Mouse (Mus musculus) limb, embryonic 14.5 days (tissue): ENCODE measurements at regions not wholly inside any gene's neighbourhood (a gene's known extent, or its start where the extent isn't known, plus 50 kb on each side); places are given as distances from the start of the nearest gene placed in this dataset.

Experiments used
- ATAC-seq: fragments of 200-750 bp; cut with Nextera tagmentation; 2 replicates; pipeline ENCODE4 v1.8.0; 2017; ENCODE audit warnings: low read depth, moderate number of reproducible peaks, moderate TSS enrichment; ENCODE audit not compliant: low FRiP score
- DNase-seq: peaks from one replicate; pipeline ENCODE4 v3.0.0-alpha.2; 2015; ENCODE audit warnings: low spot score
- H3K27ac ChIP-seq: fragments of 300-500 bp; sonication (generic); replicated peaks from 2 replicates; pipeline ENCODE4 v1.5.1; 2014; ENCODE audit warnings: low read depth, mild to moderate bottlenecking, low read length, moderate library complexity, mixed read lengths
- H3K27me3 ChIP-seq: fragments of 300-500 bp; sonication (generic); 2 replicates; pipeline ENCODE4 v1.6.1; 2014; ENCODE audit warnings: low read length, mixed read lengths; ENCODE audit not compliant: control insufficient read depth, insufficient read depth
- H3K36me3 ChIP-seq: fragments of 300-500 bp; sonication (generic); 2 replicates; pipeline ENCODE4 v1.6.1; 2014; ENCODE audit warnings: mild to moderate bottlenecking, low read length, moderate library complexity, mixed read lengths; ENCODE audit not compliant: control insufficient read depth, insufficient read depth
- H3K4me1 ChIP-seq: fragments of 300-500 bp; sonication (generic); 2 replicates; pipeline ENCODE4 v1.6.1; 2014; ENCODE audit warnings: antibody characterized with exemption, low read length, mixed read lengths; ENCODE audit not compliant: control insufficient read depth, insufficient read depth
- H3K4me2 ChIP-seq: fragments of 300-500 bp; sonication (generic); replicated peaks from 2 replicates; pipeline ENCODE4 v1.6.1; 2014; ENCODE audit warnings: low read depth, mild to moderate bottlenecking, low read length, moderate library complexity; ENCODE audit not compliant: severe bottlenecking
- H3K4me3 ChIP-seq: fragments of 300-500 bp; sonication (generic); replicated peaks from 2 replicates; pipeline ENCODE4 v1.5.1; 2014; ENCODE audit warnings: low read length
- H3K9ac ChIP-seq: fragments of 300-500 bp; sonication (generic); 2 replicates; pipeline ENCODE4 v1.6.1; 2014; ENCODE audit warnings: mild to moderate bottlenecking, low read depth, low read length, moderate library complexity; ENCODE audit not compliant: severe bottlenecking
- H3K9me3 ChIP-seq: fragments of 300-500 bp; sonication (generic); 2 replicates; pipeline ENCODE4 v1.6.1; 2016; ENCODE audit warnings: low read length; ENCODE audit not compliant: control insufficient read depth
- POLR2A ChIP-seq: fragments of 200-500 bp; IDR thresholded peaks from 2 replicates; pipeline ENCODE4 v1.8.0; 2012; ENCODE audit warnings: inconsistent platforms, mild to moderate bottlenecking, moderate library complexity, borderline replicate concordance; ENCODE audit not compliant: insufficient read depth, insufficient read length; ENCODE audit errors: extremely low read depth
- WGBS: fragments of 180-500 bp; shearing (Covaris S2); extraction: QIAGEN DNeasy Blood & Tissue Kit; methylation state at CpG from one replicate; pipeline ENCODE4 v1.1.7; 2014; 5-methylcytosine and 5-hydroxymethylcytosine counted together

GRCm38 (mm10) chr9:116377706-116378105, 202.5 kb upstream of the Tgfbr2 start:
- H3K4me2 ChIP-seq = no peak overlapping the region
- ATAC-seq (no peak), DNase-seq (no peak)
- 95% methylated on average over 1 of the region's 1 CpGs for WGBS
- H3K9ac ChIP-seq = no peak overlapping the region
- no peak overlapping the region for H3K4me3 ChIP-seq
- H3K36me3 ChIP-seq = no peaks in the 10 kb centered on the region
- H3K4me1 ChIP-seq = peaks cover 19% of the 10 kb centered on the region
- TF ChIP-seq POLR2A = no peak
- no peak overlapping the region for H3K27ac ChIP-seq
- H3K9me3 ChIP-seq = no peaks in the 10 kb centered on the region
- H3K27me3 ChIP-seq = no peaks in the 10 kb centered on the region

- peak; percentile 90 for ATAC-seq
- Histone ChIP-seq H3K36me3 (no peaks in the 10 kb centered on the region), H3K9ac (no peak overlapping the region), H3K4me1 (peaks cover 19% of the 10 kb centered on the region), H3K27me3 (no peaks in the 10 kb centered on the region), H3K4me2 (0 out of 2 replicates have a peak overlapping the region, but pooled peaks have one; percentile 11), H3K4me3 (no peak overlapping the region), H3K9me3 (no peaks in the 10 kb centered on the region), H3K27ac (peak overlapping the region; percentile 45)
- WGBS = 19% methylated on average over 12 of the region's 12 CpGs
- peak; percentile 91 for DNase-seq
- no peak for TF ChIP-seq POLR2A
Observed at GRCm38 (mm10) chr9:116375658-116376357, 200.6 kb upstream of the Tgfbr2 start.

- ATAC-seq (no peak), DNase-seq (no peak)
- WGBS = 92% methylated on average over 4 of the region's 4 CpGs
- Histone ChIP-seq H3K4me1 (peaks cover 20% of the 10 kb centered on the region), H3K4me2 (no peak overlapping the region), H3K4me3 (no peak overlapping the region), H3K27ac (no peak overlapping the region), H3K27me3 (no peaks in the 10 kb centered on the region), H3K36me3 (no peaks in the 10 kb centered on the region), H3K9me3 (no peaks in the 10 kb centered on the region), H3K9ac (no peak overlapping the region)
- TF ChIP-seq POLR2A = no peak
Observed at GRCm38 (mm10) chr9:116374343-116374742, 199.2 kb upstream of the Tgfbr2 start.

GRCm38 (mm10) chr9:116373396-116373795, 198.2 kb upstream of the Tgfbr2 start:
- H3K4me1 ChIP-seq = peaks cover 26% of the 10 kb centered on the region
- no peak overlapping the region for H3K4me3 ChIP-seq
- H3K36me3 ChIP-seq = no peaks in the 10 kb centered on the region
- 71% methylated on average over 3 of the region's 3 CpGs for WGBS
- no peaks in the 10 kb centered on the region for H3K27me3 ChIP-seq
- no peak overlapping the region for H3K9ac ChIP-seq
- ATAC-seq (no peak), DNase-seq (no peak)
- H3K4me2 ChIP-seq = no peak overlapping the region
- H3K27ac ChIP-seq = no peak overlapping the region
- no peaks in the 10 kb centered on the region for H3K9me3 ChIP-seq
- TF ChIP-seq POLR2A = no peak

- TF ChIP-seq POLR2A = no peak
- H3K27me3 ChIP-seq = no peaks in the 10 kb centered on the region
- H3K9me3 ChIP-seq = no peaks in the 10 kb centered on the region
- H3K27ac ChIP-seq = no peak overlapping the region
- peak; percentile 42 for ATAC-seq
- H3K9ac ChIP-seq = no peak overlapping the region
- no peaks in the 10 kb centered on the region for H3K36me3 ChIP-seq
- no peak overlapping the region for H3K4me3 ChIP-seq
- peak; percentile 54 for DNase-seq
- peaks cover 7% of the 10 kb centered on the region; the same call in 1 of the 2 replicates for H3K4me1 ChIP-seq
- no peak overlapping the region for H3K4me2 ChIP-seq
Observed at GRCm38 (mm10) chr9:116369059-116369718, 194.0 kb upstream of the Tgfbr2 start.
